Mouse (Mus musculus): ENCODE results near the gene Slc25a33.

- no peak for TF ChIP-seq CTCF (conservative IDR thresholded peaks at IDR 0.05; ENCODE audit: insufficient read depth, insufficient read length, low read depth, low read length)
- no peak for TF ChIP-seq POLR2A (IDR thresholded peaks at IDR 0.05; ENCODE audit: low read depth, low read length)
These were observed 16.5 kb upstream of the Slc25a33 start for GRCm38 (mm10) chr4:149790546-149790945.

Measured in kidney, adult 2 months (tissue).